Mouse (Mus musculus): ENCODE data around the gene Erc1. TPM values are rescaled to one million over a fixed set of nuclear protein-coding genes. Genes with fewer than 3 reads are reported as not detected.

The Erc1 gene
- total RNA-seq, 2 experiments from 2014 or later, result 21.8 to 29.1 TPM

DNA sequence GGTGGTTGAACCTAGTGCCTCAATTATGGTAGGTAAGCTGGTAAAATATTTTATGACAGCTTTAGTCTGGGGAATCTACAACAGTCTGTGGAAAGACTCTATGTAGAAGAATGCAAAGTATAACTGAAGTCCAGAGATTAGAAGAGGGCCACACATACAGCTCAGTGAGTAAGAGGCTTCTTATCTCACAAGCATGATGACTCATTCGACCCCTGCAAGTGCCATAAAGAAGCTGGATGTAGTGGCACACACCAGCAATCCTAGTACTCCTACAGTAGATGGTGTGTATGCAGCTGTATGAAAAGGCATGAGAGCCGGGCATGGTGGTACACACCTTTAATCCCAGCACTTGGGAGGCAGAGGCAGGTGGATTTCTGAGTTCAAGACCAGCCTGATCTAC, 205.2 kb downstream of the Erc1 start:
- no peak for ATAC-seq (replicated peaks; ENCODE audit: low FRiP score, poor library complexity, severe bottlenecking)

DNA sequence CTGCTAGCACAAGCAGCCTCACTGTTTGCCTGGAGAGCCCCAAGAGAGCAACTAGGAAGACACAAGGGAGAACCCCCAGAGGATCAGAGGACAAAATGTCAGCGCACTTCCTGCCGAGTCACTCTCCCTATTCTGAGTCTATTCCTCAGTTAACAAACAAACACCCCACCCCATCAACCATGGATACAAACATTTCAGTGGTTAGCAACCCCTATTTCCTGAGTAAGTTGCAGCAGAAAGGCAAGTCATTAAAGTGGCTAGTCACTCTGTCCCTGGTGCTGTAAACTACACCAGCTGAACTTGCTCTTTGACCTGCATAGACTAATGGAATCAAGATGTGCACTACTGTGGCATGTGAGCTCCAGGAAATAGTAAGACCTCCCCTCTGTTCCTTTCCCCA, 212.3 kb downstream of the Erc1 start:
- ATAC-seq (replicated peaks; ENCODE audit: low FRiP score, poor library complexity, severe bottlenecking), result no peak

DNA sequence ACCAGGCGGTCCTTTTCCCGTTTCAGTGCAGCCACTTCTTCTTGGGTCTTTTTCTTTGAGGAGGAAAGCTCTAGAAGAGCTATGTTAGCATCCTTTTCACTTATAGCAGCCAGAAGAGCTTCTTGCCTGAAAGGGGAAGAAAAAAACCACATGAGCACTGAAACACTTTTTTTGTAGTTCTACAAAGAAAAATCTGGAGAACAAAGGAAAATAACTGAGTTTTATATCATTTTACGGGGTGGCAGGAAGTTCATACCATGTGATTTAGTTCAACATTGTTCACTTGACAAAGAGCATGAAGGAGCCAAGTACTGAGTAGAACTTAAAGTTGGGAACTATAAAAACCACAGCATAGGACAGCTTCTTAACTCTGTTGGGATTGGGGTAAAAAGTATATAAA, 217.3 kb downstream of the Erc1 start:
- ATAC-seq (replicated peaks; ENCODE audit: low FRiP score, poor library complexity, severe bottlenecking), result no peak

DNA sequence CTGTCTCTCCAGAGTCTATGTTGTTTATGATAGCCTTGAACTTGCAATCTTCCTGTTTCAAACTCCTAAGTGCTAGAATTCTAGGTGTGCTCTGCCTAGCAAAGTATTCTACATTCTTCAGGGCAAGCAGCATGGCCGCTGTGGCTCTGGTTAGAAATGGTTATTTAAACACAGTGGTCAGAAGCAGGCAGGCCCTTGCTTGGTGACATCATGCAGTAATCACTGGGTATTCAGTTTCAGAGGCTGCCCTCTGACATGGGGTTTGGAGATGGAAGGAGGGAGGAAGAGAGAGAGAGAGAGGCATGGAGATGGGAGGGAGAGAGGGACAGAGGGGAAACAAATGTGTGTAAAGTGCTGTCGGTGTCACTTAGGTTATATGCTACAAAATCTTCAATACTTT, 246.6 kb downstream of the Erc1 start:
- no peak for ATAC-seq (replicated peaks; ENCODE audit: low FRiP score, poor library complexity, severe bottlenecking)

DNA sequence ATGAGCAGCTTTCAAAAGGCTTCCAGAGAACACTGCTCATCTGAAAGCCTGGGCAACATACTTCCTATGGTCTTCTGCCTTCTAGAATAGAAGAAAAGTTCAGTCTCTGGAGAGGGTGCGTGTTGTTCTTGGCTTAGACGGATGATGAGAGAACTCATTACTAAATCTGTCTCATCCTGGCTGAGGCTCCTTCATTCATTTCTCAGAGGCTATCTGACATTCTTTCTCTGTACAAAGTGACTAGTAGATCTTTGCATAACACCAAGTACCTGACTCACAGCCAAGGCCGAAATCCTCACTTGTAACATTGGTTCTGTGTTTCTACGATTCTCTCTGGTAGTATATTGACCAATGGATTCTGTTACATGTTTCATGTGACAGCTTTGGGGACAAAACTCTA, 252.5 kb downstream of the Erc1 start:
- no peak for ATAC-seq (replicated peaks; ENCODE audit: low FRiP score, poor library complexity, severe bottlenecking)

DNA sequence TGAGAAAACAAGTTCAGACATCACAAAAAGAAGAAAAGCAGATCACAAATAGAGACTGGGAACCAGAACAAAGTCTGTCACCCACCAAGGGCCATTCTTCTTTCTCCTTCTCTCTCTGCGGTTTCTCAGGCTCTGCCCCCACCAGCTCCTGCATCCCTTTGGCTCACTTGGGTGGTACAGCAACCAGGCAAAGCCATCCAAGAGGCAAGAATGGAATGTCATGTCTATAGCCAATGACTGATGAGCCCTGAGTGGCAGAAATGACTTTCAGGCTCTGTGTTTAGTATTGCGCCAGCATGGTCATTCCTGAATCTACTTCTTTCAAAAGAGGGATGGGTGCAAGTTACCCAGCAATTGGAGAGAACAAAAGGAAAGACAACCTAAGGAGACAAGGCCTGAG, 257.1 kb downstream of the Erc1 start:
- ATAC-seq (replicated peaks; ENCODE audit: low FRiP score, poor library complexity, severe bottlenecking), result no peak

DNA sequence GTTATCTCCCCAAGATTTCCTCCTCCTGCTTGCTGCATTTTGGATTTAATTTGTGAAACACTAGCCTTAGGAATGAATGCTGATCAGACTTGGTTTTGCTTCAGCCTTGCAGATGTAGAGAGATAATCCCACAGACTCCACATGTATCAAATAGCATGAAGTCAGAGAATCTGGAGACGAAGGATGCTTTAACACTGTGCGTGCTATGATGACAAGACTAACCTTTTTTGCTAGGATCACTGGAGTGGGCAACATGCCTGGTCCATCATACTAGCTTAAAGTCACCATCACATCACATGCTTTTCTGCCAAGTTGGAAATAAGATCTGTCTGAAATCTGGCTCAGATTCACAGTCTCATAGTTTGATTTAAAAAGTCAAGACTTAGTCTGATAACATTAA, 260.1 kb downstream of the Erc1 start:
- ATAC-seq (replicated peaks; ENCODE audit: low FRiP score, poor library complexity, severe bottlenecking), result no peak

DNA sequence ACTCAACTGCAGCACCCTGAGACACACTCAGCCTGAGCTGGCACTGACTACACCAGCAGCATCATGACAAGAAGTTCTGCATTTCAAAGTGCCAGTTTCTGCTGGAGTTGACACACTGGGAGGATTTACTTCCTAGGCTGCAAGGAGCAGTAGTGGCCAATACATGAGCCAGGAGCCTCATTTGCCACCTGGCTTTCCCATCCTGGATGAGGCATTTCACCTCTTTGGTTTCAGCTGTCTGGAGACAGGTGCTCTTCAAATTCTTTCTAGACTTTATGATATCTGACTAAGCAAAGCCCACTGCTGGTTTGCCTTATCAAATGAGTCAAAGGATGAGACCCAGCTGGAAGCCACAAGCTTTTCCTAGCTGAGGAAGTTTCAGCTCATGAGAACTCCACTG, 260.5 kb downstream of the Erc1 start:
- no peak for ATAC-seq (replicated peaks; ENCODE audit: low FRiP score, poor library complexity, severe bottlenecking)

DNA sequence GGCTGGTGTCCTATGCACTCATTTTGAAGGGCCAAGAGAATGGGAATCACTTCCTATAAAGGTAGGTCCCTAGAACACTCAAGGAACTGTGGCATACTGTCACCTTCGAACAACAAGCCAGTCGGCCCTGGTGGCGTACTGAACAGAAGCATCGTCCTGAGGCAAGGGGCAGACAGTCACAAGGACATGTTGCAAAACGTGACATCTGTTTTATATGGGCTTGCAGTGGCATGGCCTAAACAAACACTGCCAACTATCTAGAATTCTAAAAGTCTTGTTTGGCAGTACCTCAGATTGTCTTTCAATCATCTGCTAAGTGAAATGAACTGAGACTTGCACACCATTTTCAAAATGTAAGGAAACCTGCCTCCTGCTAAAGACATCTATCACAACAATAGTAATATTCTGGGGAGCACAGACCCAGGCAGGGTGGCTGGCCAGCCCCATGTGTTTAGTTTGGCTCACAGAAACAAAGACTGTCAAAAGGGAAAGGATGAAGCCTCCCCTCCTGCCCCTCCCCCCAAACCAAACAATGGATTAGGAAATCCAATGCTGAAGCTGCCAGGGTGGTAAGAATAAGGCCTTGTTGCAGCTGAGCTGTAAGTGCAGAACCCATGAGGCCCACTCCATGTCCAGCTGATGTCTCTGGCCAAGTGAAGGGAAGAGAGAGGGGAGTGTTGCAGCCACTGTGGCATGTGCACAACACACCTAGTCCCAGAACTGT, 262.2 kb downstream of the Erc1 start:
- ATAC-seq (replicated peaks; ENCODE audit: low FRiP score, poor library complexity, severe bottlenecking), result no peak

DNA sequence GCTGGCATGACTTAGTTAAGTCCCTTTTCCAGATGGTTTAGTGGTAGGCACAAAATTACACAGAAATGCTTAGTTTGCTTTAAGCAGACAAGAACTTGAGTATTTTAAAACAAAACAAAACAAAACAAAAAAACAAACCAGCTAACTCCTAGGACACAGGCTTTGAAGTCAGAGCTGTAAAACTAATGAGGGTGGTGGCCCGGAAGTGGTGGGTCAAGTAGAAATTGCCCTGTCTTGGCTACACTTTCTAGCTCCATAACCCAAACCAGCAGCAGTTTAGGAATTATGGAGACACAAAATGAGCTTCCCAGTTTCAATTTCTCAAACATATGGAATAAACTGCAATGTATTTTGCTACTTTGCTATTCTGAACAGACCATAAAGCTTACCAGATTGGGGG, 263.9 kb downstream of the Erc1 start:
- no peak for ATAC-seq (replicated peaks; ENCODE audit: low FRiP score, poor library complexity, severe bottlenecking)

DNA sequence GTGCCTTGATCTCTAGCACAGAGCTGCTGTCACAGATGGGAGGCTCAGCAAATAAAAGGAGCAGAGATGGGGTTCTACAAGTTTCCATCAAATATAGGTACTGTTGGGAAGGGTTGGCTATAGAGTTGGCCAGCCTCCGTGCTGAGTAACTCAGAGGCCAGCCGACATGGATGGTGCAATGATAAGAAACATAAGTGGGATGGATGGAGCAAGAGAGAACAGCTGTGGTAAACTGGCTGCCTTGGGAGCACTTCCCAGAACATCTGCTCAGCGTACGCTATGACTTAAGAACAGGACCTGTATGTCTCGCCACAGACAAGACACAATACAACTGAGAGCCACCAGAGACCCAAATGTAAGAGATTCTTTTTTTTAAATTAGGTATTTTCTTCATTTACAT, 264.8 kb downstream of the Erc1 start:
- no peak for ATAC-seq (replicated peaks; ENCODE audit: low FRiP score, poor library complexity, severe bottlenecking)

DNA sequence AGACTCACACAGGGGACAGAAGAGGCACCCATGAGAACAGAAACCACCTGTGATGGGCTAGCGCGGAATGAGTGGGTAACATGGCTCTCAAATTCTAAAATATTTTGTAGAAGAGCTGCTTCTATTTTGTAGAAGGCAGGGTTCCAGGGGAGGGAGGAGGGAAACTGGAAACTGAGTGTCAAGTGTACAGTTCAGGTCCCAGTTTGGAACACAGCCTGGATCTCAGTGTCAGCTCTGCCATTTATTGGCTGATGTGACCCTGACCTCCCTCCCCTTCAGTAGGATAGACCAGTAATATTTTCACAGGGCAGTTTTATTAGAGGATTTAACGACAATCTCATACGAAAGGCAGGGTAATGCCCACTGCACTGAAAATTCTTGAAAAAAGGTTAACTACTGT, 271.3 kb downstream of the Erc1 start:
- no peak for ATAC-seq (replicated peaks; ENCODE audit: low FRiP score, poor library complexity, severe bottlenecking)

DNA sequence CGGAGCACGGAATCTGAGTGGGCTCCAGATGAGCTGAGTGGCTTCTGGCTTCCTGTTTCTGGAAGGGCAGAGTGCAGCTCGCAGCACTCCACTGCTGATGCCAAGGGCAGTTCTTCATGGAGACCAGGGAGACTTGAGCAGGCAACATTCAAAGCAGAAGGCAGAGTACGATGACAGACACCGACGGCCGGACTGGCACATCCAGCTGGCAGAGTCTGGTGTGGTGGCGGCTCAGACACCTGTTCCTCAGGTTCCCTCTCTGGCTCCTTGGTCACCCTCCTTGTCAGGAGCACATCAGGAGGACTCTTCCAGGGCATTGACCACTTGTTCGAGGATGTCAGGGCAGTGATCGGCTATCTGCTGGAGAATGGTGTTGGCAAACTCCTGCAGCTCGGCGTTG, 272.6 kb downstream of the Erc1 start:
- ATAC-seq (replicated peaks; ENCODE audit: low FRiP score, poor library complexity, severe bottlenecking), result no peak

DNA sequence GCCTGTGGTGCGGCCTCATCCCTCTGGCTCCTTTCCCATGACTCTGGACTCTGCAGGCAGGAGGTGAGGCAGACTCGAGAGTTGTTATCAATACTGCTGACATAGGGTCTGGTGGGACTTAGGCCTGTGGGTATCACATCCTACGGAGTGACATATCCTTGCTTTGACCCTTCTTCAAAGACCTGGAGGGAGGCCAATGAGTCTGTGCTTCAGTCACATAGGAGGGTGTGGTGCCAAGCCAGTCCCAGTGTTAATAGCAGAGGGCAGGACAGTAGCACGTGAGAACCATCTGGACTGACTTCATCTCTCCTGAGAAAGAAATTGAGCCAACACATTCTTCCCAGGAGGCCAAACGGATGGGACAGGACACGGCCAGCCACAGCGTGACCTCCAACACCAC, 275.7 kb downstream of the Erc1 start:
- no peak for ATAC-seq (replicated peaks; ENCODE audit: low FRiP score, poor library complexity, severe bottlenecking)

DNA sequence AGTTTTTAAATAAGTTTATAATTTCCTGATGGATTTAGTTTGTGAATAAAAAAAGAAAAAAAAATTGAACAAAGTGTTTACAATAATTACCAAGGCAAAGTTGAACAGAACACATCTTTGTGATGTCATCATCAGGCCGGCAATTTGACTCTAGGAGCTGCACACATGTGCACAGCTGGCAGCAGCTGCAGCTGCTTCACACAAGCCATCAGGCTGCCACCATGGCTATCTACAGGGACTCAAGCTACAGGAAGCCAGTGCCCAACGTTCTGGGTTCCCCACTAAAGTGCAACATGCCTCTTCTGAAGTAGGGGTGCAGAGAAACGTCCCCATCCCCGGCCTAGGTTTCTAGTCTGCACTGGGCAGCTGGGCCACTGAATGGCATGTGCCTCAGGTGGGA, 277.2 kb downstream of the Erc1 start:
- no peak for ATAC-seq (replicated peaks; ENCODE audit: low FRiP score, poor library complexity, severe bottlenecking)

DNA sequence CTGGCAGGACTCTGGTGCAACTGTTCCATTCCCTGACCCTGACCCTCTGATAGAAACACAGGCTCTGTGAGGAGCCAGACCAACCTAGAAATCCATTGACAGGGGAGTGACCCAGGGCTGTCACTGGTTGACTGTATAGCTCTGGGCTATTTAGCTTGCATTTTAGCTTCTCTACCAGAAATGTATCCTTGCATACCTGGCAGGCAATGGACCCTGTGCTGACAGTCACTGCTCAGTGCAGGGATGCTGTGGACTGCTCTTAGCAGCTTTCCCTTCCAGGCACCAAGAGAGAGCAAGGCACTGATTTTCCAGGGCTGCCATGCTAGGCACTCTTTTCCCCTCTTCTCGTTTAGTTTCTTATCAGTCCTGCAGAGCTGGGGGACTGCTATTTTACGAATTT, 279.6 kb downstream of the Erc1 start:
- no peak for ATAC-seq (replicated peaks; ENCODE audit: low FRiP score, poor library complexity, severe bottlenecking)

DNA sequence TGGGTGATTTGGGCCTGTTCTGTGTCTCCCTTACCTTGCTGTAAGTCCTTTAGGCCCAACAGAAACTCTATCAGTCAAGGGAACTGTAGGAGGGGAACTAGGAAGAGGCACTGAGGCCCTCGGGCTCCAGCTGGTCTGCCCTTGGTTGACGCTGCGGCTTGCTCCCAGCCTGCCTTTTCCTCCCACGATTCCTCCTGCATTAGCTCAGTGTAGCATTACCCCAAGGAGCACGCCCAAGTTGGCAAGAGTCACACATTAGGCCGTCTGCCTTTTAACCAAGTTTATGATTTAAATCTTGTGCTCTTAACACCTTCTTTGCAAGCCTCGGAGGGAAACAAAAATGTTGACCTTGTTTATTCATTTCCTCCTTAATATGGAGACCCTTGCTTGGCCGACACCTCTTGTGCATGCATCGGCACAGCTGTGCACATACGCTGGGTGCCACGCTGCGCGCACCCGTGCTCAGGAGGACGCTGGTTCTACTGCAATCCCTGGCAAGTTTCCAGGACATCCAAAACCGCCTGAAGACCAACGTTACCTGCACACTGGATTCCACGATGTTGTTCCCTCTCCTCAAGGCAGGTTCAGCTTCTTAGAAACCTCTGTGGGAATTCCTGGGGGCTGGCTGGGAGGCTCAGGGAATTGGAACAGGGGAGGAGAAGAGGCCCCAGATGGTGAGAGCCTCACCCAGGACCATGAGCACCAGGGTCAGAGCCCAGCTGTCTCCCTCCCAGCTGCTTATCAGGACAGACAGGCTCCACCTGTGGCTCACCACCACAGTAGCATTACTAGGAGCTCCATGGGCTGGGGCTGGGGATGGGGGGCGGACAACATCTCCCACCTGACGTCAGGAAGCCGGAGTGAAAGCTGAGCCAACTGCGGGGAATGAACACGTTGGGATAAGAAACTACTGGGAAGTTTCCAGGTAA, 282.3 kb downstream of the Erc1 start:
- ATAC-seq (replicated peaks; ENCODE audit: low FRiP score, poor library complexity, severe bottlenecking), result no peak

DNA sequence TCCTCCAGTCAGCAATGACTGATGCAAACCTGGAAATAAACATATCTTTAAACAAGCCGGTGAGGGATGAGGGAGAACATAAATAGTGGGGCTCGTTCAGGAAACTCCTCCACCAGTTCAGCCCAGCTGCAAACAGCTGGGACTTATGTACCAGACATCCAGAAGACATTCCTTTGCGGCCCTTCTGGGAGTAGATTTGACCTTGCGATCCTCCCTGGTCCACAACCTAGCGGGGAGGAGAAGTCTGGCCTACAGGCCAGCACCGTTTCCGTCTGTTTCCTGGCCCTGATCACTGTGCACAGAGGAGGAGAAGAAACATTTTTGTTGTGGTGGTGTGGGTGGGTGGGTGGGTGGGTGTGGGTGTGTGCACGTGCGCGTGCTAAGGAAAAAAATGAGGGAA, 285.4 kb downstream of the Erc1 start:
- ATAC-seq (replicated peaks; ENCODE audit: low FRiP score, poor library complexity, severe bottlenecking), result no peak

DNA sequence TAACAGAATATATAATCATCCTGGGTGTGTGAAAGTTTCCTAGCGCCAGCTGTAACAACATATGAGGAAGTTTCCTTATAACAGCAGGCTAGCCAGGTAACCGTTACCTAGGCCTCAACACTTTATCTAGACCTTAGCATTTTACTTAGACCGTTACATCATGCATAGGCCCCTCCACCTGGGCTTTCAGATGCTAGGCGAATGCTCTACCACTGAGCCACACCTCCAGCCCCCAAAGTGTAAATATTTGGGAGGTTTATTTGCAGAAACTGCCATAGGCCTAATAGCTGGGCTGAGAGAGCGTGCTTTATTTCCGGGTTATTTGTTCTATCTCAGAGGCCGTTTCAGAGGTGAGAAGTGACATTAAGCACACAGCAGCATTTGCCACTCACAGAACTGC, 289.1 kb downstream of the Erc1 start:
- no peak for ATAC-seq (replicated peaks; ENCODE audit: low FRiP score, poor library complexity, severe bottlenecking)

DNA sequence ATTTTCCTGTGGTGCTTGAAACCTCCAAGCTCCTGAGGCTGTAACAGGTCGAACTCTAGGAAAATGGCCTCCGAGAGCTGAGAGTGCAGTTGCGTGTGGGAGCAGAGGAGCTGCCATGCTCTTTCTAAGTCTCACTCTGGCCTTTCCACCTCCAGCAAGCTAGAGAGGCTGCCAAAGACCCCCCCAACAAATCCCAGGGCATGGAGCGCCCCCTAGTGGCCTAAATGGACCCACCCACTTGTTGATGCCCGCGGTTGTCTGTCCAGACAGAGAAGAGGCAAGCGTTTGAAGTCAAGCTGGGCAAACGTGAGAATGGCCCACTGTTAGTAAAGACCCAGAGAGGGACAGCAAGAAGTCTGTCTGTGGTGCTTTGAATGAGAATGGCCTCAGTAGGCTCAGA, 293.5 kb downstream of the Erc1 start:
- no peak for ATAC-seq (replicated peaks; ENCODE audit: low FRiP score, poor library complexity, severe bottlenecking)

DNA sequence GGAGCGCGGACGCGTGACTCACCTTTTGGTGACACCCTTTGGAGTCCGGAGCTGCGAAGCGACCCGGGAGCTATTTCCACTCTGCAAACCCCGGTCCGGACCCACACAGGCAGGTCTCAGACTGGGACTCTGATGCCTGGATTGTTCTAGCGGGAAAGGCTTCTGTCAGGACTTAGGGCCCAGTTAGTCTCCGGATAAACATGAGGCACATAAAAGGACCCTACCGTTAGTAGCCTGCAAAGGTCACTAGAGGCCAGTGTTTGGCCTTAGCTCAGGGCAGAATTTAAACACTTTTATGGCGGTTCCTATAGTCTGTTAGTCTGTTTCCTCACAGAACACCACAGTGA, 303.5 kb downstream of the Erc1 start:
- ATAC-seq (replicated peaks; ENCODE audit: low FRiP score, poor library complexity, severe bottlenecking), result no peak
